Mouse (Mus musculus) gastrocnemius, adult 18-20 months (tissue): ENCODE measurements around the gene Ttc9c. TPM values are rescaled to one million over a fixed set of nuclear protein-coding genes. Genes with fewer than 3 reads are reported as not detected.
"Not testable (repeated sequence)": the region's sequence is repeated elsewhere in the genome, so short reads cannot be mapped to it uniquely, and the experiment has no call there.

Source experiments
- DNase-seq: peaks from one replicate; pipeline ENCODE4 v3.0.0; 2021; ENCODE audit warnings: low spot score
- long read RNA-seq, 2 experiments: library from polyadenylated mRNA; stranded (forward); transcript quantifications; one replicate each; pipeline ENCODE4 v2.0.0; 2021
- total RNA-seq, 2 experiments: library from RNA; stranded (reverse); gene quantifications; 2 replicates each; pipeline ENCODE4 v1.2.3; 2021

Ttc9c gene
- 10 to 100 TPM; 11.1 to 13.6 TPM for total RNA-seq
- long read RNA-seq, experiment 1, transcript Ttc9c-201 (3 exons, 1,585 nt): major isoform, 7 of 13 reads
- long read RNA-seq, experiment 1, partial matches to known transcripts: 0 of 13 reads
- long read RNA-seq, experiment 1, other reads (novel, unspliced or antisense): 4 of 13 reads
- long read RNA-seq, experiment 2, partial matches to known transcripts: 0 of 9 reads
- long read RNA-seq, experiment 2, other reads (novel, unspliced or antisense): 3 of 9 reads

DNA sequence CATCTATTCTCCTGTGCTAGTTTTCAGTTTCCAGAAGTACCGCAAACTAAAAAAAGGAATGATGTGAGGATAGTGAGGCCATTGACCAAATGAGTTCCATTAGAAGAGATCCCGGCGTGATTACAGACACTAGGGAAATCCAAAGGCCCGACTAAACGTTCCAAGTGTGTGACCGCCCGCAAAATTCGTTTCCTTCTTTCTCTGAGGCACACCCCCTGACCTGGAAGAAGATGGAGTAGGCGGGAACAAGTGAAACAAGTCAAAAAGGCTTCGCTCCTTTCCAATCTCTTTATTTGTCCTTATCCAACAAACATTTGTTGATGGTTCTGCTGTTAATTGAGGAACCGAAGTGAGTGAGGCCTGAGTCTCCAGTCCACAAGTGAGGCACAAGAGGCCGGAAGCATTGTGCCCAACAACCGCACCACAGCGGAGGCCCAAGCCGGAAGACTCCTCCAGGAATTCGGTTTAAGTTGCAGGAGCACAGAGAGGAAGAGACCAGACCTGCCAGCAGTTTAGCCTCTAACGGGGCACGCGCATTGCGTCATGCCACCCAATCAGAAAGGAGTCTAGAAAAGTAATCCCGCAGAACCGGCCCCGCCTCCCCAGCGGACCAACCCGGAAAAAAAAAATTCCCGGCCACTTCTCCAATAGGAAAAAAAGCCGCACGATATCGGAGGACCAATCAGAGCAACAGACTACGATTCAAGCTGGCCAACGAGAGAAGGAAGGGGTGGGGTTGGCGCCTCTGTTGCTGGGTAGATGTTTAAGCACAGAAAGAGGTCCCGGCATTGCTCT lies at the start of gene Ttc9c:
Ttc9c (minus strand) TSS at position 533 of the 795 bp plus-strand sequence.
- DNase-seq: peak; percentile 97

DNA sequence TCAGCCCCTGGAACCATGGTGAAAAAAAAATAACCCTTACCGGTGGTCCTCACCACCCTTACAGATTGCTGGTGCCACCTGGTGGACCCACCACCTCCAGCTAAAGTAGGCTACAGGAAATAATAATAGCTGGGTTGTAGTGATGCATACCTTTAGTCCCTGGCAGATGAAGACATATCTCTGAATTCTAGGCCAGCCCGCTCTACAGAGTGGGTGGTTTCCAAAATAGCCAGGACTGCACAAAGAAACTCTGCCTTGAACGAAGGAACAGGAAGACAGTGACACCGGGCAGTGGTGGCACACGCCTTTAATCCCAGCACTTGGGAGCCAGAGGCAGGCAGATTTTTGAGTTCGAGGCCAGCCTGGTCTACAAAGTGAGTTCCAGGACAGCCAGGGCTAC lies 45.1 kb upstream of the Ttc9c start:
- no peak for DNase-seq

DNA sequence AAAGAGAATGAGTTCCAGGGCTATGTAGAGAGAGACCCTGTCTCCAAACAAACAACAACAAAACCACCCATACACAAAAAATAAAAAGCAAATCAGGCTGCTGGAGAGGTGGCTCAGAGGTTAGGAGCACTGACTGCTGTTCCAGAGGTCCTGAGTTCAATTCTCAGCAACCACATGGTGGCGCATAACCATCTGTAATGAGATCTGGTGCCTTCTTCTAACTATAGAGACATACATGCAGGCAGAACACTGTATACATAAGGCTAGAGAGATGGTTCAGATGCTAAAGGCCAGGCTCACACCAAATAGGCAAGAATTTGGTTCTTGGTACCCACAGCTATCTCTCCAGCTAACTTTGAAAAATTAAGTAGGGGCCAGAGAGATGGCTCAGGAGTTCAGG lies 39.9 kb upstream of the Ttc9c start:
- DNase-seq: no peak

DNA sequence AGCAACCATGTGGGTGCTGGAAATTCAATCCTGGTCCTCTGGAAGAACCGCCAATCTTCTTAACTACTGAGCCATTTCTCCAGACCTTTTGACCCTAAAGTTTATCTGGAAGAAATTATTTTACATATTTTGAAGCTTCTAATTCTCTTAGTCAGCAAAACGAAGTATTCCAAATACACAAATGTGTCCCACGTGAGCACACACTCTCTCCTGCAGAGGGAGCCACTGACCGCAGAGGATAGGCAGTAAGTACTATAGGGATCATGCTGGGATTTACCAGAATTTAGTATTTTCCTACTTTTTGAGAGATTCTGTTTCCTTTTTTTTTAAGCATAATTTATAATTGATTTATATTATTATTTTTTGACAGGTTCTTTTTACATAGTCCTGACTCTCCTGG lies 38.6 kb upstream of the Ttc9c start:
- peak; percentile 44 for DNase-seq

DNA sequence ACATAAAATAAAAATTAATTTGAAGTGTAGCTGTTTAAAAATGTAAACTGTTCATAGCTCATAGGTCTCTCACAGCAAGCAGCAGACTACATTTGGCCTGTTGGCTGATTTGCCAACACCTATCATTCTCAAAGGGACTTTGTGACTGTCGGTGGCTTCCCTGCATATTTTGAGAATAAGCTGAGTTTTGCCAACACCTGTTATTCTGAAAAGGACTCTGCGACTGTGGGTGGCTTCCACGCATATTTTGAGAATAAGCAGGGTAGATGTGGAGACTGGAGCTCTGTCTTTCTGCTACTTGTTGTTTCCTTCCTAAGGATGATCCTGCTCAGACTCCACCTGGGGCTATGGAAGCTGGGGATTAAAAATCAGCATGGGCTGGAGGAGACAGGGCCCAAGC lies 34.0 kb upstream of the Ttc9c start:
- no peak for DNase-seq

DNA sequence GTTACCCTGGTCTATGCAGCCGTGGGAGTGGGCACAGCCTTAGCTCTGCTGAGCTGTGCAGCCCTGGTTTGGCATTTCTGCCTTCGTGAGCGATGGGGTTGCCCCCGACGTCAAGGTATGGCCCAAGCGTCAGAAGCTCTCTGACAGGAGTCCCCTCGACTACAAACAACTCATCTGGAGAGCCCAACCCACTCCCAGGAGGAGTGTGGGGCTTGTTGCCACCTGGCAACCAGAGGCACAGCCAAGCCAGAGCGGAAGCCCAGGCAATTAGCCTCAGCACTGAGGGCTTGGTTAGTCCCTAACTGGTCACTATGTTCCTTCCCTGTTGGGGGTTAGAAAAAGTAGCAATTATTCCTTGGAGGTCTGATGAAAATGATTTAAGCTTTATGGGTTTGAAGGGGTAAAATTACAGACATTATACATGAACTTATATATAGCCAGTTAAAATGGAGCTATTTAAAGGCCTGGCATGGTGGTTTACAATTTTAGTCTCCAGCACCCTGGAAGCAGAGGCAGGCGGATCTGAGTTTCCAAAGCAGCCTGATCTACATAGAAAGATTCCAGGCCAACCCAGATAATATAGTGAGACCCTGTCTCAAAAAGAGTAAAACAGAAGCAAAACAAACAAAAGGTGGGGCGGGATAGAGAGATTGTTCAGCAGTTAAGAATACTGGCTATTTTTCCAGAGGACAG lies 33.2 kb upstream of the Ttc9c start:
- DNase-seq: peak; percentile 72

DNA sequence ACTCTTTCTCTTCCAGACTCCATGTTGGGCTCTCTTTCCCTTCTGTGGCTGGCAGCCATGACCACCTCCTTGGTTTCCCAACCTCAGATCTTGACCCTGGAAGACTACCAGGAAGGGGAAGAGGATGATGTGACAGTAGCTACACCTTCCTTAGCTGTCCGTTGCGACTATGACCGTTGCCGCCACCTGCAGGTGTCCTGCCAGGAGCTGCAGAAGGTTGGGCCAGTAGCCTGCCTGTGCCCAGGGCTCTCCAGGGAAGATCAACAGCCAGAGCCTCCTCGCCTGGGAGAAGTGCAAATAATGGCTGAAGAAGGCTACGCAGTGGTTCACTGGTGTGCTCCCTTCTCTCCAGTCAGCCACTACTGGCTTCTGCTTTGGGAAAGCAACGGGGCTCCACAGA lies 32.5 kb upstream of the Ttc9c start:
- DNase-seq: no peak

DNA sequence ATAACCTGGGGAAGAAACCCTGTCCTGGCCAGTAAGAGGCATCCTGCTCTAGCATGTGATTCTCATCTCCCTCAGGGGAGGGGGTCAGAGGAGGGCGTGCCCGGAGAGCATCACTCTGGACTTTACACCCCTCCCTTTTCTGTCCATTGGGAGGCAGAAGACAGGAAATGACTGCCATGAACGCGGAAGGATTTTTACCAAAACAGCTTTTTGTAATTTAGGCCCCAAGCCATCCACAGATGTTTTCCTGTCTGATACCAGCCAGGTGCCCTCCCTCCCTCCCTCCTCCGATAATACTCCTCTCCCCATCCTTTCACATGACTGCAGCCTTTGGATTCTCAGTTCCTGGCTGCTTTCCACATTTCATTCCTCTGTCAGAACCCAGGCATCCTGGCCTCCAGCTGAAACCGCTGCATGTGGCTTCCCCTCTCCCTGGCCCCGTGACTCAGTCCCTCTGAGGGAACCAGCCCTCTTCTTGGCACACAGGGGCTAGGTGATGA lies 31.3 kb upstream of the Ttc9c start, which contains the start of gene Lrrn4cl:
Lrrn4cl (plus strand) TSS at position 367 of the 500 bp plus-strand sequence.
- peak; percentile 77 for DNase-seq

DNA sequence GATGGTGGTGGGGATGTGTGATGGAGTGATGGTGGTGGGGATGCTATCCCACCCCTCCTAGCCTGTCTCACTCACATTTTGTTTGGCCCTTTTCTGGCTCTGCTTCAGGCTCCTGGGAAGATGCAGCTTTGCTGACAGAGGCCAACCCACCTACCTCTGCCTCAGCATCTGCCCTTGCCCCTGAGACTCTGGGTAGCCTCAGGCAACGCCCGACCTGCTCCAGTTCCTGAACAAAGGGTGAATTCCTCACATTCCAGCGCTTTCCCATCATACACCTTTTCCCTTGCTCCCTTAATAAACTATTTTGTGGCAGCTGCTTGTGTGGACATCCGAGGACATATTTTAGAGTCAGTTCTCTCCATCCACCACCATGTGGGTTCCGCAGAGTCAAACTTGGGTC lies 29.2 kb upstream of the Ttc9c start:
- no peak for DNase-seq

DNA sequence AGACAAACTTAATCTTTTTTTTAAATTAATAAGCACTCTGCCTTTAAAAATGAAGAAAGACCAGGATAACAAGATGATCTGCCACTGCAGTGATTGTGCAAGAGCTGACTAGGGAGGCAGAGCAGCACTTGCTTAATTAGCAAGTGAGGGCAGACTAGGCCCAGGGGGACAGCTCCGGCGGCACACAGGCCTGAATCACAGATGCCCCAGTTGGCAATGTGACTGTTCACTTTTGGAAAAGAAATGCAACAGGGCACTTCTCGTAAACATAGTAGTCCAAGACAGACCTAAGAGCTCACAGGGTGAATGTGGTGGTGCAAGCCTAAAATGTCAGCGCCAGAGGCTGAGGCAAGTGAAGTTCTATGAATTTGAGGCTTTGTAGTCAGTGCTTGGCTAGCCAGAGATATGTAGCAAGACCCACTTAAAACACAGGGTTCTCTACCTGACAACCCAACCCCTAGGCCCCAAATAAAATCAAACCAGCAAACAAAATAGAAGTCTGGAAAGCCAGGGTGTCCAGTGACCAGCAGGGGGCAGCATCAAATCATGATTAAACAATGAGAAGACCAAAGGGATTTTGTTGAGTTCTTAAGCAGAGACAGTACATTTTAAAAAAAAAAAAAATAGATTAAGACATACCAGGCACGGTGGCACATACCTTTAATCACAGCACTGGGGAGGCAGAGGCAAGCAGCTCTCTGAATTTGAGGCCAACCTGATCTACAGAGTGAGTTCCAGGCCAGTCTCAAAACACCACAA lies 25.4 kb upstream of the Ttc9c start:
- peak; percentile 83 for DNase-seq

DNA sequence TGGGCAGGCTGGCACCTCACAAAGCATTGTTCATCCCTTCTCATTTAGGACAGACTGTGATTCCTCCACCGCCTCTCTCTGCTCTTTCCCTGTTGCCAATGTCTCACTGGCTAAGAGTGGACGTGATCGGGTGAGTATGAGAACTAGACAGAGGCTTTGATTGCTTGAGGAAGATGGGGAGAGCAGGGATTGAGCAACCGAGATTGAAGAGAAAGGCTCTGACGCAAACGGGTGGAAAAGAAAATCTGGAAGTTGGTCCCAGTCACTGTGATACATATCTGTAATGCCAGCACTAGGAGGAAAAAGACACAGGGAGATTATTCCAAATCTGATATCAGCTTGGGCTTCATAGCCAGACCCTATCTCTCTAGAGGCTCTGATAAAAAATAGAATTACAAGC lies 23.8 kb upstream of the Ttc9c start:
- no peak for DNase-seq

DNA sequence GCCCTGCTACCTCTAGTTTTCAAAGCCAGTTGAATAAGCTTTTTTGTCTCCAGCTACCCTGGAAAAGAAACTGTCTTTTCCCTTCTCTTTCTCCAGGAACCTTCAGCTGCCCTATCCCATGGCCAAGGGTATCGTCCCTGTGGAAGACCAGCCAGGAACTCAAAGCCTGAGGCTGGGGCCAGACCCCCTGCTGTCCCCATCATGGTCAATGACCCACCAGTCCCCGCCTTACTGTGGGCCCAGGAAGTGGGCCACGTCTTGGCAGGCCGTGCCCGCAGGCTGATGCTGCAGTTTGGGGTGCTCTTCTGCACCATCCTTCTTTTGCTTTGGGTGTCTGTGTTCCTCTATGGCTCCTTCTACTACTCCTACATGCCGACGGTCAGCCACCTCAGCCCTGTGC lies 21.9 kb upstream of the Ttc9c start:
- DNase-seq: no peak

DNA sequence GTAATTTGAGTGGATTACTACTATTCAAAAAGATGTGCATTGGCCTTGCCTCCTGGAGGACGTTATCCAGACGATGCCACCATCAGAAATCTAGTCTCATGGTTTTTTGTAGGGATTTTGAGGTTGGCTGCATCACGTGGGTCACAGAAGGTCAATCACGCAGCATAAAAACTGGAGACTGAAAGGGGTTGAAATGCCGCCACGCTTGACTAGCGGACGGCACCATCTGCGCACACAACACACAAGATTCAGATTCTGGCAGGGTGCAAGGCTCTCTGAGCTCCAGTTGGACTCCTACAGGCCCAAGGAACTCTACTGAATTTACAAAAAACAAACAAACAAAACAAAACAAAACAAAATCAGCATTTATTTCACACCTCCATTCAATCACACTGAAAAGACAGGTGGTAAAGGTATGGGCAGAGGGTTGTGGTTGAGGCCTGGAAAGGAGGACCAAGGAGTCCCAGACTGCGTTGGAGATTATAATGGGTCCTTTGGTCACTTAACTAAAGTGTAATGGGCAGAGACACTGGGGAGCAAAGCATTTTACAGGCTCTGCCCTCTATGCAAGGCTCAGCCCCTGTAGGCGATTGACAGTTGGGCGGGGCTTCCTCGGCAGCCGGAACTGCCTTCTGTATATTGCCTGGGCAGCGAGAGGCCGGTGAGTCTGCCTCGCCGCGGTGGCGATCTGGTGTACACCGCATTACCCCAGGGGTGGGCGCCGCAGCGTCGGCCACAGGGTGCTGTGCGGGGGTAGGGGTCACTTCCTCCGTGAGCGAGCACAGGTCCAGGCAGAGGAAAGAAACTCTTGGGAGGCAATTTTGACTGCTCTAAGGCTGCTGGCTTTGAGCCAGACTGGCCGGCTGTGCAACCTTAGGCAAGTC lies 21.0 kb upstream of the Ttc9c start:
- peak; percentile 57 for DNase-seq

DNA sequence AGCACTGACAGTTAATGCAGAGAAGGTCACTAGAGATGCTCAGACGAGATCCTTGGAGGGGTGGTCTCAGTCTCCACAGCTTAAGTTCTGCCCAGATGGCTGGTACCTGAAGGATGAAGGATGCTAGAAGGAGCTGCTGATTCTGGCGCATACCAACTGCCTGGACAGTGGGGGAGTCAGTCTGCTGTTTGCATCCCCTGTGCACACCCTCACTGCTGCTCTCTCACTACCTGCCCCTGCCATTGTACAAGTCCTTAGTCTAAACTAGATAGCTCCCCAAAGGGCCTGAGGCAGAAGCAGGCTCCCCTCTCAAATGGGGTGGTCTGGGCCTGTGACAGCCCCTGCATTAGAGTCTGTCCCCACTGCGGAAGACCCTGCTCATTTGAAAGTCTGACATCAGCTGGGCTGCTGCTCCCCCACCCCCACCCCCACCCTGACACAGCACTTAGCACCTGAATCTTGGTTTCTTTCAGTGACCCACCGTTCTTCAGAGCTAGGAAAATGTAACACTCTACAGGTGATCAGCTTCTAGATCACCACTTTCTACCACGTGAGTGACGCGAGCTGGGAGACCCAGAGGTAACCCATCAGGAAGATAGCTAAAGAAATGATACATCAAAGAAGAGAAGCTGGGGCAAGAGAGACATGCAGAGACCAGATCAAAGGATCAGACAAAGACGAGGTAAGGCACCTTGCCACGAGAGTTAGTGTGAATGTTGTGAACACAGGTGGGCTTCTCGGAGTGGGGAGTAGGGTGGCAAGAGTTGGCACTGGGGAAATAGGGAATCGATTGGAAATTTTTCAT lies 20.2 kb upstream of the Ttc9c start, which contains the start of gene Gng3:
Gng3 (minus strand) TSS at position 92 of the 805 bp plus-strand sequence.
- no peak for DNase-seq

DNA sequence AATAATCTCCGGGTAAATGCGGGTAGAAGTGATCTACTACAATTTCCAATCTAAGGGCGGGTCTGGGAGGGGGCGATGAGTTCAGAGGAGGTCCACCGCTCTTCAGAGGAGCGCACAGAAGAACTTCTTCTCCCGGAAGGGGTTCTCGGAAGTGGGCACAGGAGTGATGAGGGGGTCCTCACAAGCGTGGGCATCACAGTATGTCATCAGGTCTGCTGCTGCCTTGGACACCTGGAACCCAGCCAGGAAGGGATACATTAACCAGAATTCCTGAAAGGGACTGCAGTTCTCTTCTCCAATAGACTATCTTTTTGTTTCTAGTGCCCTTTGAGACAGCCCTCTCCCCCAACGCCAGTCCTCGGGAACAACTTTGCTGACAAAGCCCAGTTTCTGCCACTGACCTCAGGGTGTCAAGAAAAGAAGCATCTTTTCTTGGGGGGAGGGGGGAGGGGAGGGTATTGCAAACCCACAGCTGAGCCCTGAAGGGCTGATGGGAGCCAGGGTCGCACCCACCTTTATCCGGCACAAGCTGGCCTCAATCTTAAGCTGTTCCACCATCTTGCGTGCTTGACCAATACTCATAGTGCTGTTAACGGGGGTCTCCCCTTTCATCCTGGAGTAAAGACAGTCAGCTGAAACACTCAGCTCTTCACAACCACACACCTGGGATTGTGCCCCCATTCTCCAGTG lies 19.1 kb upstream of the Ttc9c start:
- no peak for DNase-seq

DNA sequence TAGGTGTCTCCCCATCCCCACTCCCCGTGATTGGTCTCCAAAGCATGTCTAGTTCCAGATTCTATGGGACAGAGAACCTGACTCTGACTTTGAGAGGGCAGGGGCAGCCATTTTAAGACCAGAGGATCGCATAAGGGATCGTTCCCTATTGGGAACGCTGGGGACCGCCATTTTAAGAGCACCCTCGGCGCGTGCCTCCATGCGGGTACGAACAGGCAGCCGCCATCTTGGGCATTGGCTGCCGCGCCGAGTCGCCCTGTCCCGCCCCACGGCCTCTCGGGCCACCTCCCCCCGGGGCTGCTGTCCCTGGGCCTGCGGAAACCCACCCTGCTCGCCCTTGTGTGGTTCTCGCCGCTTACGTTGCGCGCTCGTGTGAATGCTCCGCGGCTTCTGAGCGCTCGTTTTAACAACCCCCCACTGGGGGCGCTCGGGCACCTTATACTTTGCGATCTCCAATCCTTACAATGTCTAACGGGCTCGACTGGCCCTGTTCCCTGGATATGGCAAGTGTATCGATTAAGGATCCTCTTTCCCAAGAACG lies 18.2 kb upstream of the Ttc9c start, which contains the start of gene Bscl2:
Bscl2 (plus strand) TSS at position 217 of the 541 bp plus-strand sequence.
- DNase-seq: peak; percentile 78

DNA sequence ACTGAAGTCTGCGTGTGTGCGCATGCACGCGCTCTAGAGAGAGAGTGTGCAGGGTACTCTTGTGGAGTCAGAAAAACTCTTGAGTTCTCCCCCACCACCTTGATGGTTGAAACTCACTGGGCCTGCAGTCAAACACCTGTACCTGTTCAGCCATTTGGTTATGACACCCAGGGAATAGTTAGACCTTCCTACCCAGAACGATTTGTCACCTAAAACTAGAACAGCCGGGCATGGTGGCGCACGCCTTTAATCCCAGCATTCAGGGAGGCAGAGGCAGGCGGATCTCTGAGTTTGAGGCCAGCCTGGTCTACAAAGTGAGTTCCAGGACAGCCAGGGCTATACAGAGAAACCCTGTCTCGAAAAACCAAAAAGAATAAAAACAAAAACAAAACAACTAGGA lies 17.2 kb upstream of the Ttc9c start:
- DNase-seq: not testable (repeated sequence)

DNA sequence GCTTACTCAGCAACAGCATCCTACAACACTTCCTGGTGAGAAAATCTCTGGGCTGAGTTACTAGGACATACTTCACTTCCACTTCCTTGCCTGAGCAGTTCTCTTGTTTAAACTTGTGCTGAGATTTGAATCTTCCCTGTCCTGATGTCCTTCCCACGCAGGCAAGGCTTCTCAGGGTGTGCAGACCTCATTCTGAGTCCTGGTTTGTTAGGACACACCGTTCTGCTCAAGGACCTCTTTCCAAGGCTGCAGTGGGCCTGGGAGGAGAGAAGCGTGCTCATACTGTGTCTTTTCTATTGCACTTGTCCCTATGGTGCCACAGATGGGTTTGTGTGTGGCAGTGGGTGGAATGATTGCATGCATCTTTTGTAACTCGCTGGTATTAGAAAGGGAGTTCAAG lies 13.8 kb upstream of the Ttc9c start:
- no peak for DNase-seq
